Mouse (Mus musculus) MN1 (cell line): ENCODE measurements around the gene Ppfia3.
A peak's percentile ranks its signal among the peaks of the same experiment; 100 is the strongest.
"Not testable (repeated sequence)": the region's sequence is repeated elsewhere in the genome, so short reads cannot be mapped to it uniquely, and the experiment has no call there.

ENCODE experiments used
- DNase-seq: peaks from one replicate; pipeline ENCODE4 v3.0.0-alpha.2; 2016; ENCODE audit warnings: low spot score

Ppfia3 gene

GRCm38 (mm10) chr7:45366652-45367019, at the start of gene Ppfia3:
Ppfia3 (minus strand) TSS chr7:45367019.
- no peak for DNase-seq

GRCm38 (mm10) chr7:45415636-45416035, 48.8 kb upstream of the Ppfia3 start:
- DNase-seq = no peak

- DNase-seq = no peak
Observed at GRCm38 (mm10) chr7:45414740-45415224, 48.0 kb upstream of the Ppfia3 start.

GRCm38 (mm10) chr7:45413864-45414739, 47.3 kb upstream of the Ppfia3 start:
- DNase-seq = no peak

- DNase-seq = peak; percentile 70
Observed at GRCm38 (mm10) chr7:45413113-45413863, 46.5 kb upstream of the Ppfia3 start, which contains the start of gene Ntf5. Ntf5 (plus strand) TSS chr7:45413695.

GRCm38 (mm10) chr7:45412421-45412820, 45.6 kb upstream of the Ppfia3 start:
- DNase-seq = no peak

GRCm38 (mm10) chr7:45409497-45410163, 42.8 kb upstream of the Ppfia3 start:
- DNase-seq = no peak

- no peak for DNase-seq
Observed at GRCm38 (mm10) chr7:45408949-45409348, 42.1 kb upstream of the Ppfia3 start.

GRCm38 (mm10) chr7:45408351-45408750, 41.5 kb upstream of the Ppfia3 start:
- DNase-seq = no peak

- no peak for DNase-seq
Observed at GRCm38 (mm10) chr7:45407836-45408235, 41.0 kb upstream of the Ppfia3 start.

- DNase-seq = no peak
Observed at GRCm38 (mm10) chr7:45406157-45407156, 39.6 kb upstream of the Ppfia3 start.

- DNase-seq = peak; percentile 49
Observed at GRCm38 (mm10) chr7:45405091-45406075, 38.6 kb upstream of the Ppfia3 start, which contains the start of gene Kcna7. Kcna7 (plus strand) TSS chr7:45405653.

GRCm38 (mm10) chr7:45403532-45404261, 36.9 kb upstream of the Ppfia3 start:
- peak; percentile 65 for DNase-seq

- DNase-seq = no peak
Observed at GRCm38 (mm10) chr7:45401521-45402085, 34.8 kb upstream of the Ppfia3 start.

- peak; percentile 32 for DNase-seq
Observed at GRCm38 (mm10) chr7:45396787-45397186, 30.0 kb upstream of the Ppfia3 start.

- DNase-seq = not testable (repeated sequence)
Observed at GRCm38 (mm10) chr7:45396337-45396775, 29.5 kb upstream of the Ppfia3 start.

- peak; percentile 100 for DNase-seq
Observed at GRCm38 (mm10) chr7:45395578-45396336, 28.9 kb upstream of the Ppfia3 start, which contains the start of gene Snrnp70. Snrnp70 (minus strand) TSS chr7:45395742.

GRCm38 (mm10) chr7:45395129-45395541, 28.3 kb upstream of the Ppfia3 start:
- peak; percentile 83 for DNase-seq
